In genomic region chr8:5297190-5297589, GRCm38 (mm10) we compare ENCODE assay signal across 17 mouse cellular contexts.
DNase-seq lines count a peak whose midpoint lies in the region; ATAC-seq lines count a peak whose summit lies in the region.
"Had no signal": no experiment of that assay in that cellular context is flagged by ENCODE, and none has a peak within 500 bp of the region (broad histone marks: within the 10 kb centered on the region; RNA-seq: fewer than 3 reads in every experiment).

No protein-coding gene starts in this region.

- no peaks in the 10 kb centered on the region for H3K9me3 ChIP-seq in forebrain, embryonic 13.5 days (replicated peaks)
- no peaks in the 10 kb centered on the region for H3K9me3 ChIP-seq in forebrain, embryonic 11.5 days (ENCODE audit: control insufficient read depth, low read length)
- H3K9me3 ChIP-seq in limb, embryonic 13.5 days: no peaks in the 10 kb centered on the region
- H3K9me3 ChIP-seq in limb, embryonic 10.5 days (replicated peaks): no peaks in the 10 kb centered on the region
- H3K9me3 ChIP-seq in midbrain, embryonic 16.5 days (replicated peaks; ENCODE audit: control insufficient read depth, low read length, poor library complexity, severe bottlenecking): no peaks in the 10 kb centered on the region
- H3K9me3 ChIP-seq: heart, embryonic 10.5 days; limb, embryonic 12.5 days; lung, embryonic 15.5 days; neural tube, embryonic 15.5 days had no signal

- no peak overlapping the region for H3K4me3 ChIP-seq in forebrain, embryonic 13.5 days
- no peak overlapping the region for H3K4me3 ChIP-seq in forebrain, embryonic 11.5 days (ENCODE audit: low read depth, low read length)
- no peak overlapping the region for H3K4me3 ChIP-seq in limb, embryonic 13.5 days
- H3K4me3 ChIP-seq in limb, embryonic 10.5 days: no peak overlapping the region
- no peak overlapping the region for H3K4me3 ChIP-seq in midbrain, embryonic 16.5 days (ENCODE audit: low read depth, low read length)
- H3K4me3 ChIP-seq: erythroblast, embryonic 14.5 days; heart, embryonic 10.5 days; limb, embryonic 12.5 days; lung, embryonic 15.5 days; neural tube, embryonic 15.5 days had no signal

- no peaks in the 10 kb centered on the region for H3K27me3 ChIP-seq in forebrain, embryonic 13.5 days
- no peaks in the 10 kb centered on the region for H3K27me3 ChIP-seq in forebrain, embryonic 11.5 days (ENCODE audit: control insufficient read depth, insufficient read depth, low read length)
- peaks cover 5% of the 10 kb centered on the region; the same call in 1 of the 2 replicates for H3K27me3 ChIP-seq in limb, embryonic 13.5 days
- no peaks in the 10 kb centered on the region for H3K27me3 ChIP-seq in limb, embryonic 10.5 days (ENCODE audit: low read depth, poor library complexity, severe bottlenecking)
- H3K27me3 ChIP-seq in midbrain, embryonic 16.5 days (ENCODE audit: control insufficient read depth, insufficient read depth, low read depth, low read length): no peaks in the 10 kb centered on the region
- H3K27me3 ChIP-seq: limb, embryonic 12.5 days; lung, embryonic 15.5 days; neural tube, embryonic 15.5 days had no signal

- H3K4me2 ChIP-seq in forebrain, embryonic 13.5 days: no peak overlapping the region
- H3K4me2 ChIP-seq in forebrain, embryonic 11.5 days (ENCODE audit: low read depth, low read length, severe bottlenecking): no peak overlapping the region
- no peak overlapping the region for H3K4me2 ChIP-seq in limb, embryonic 13.5 days (replicated peaks)
- no peak overlapping the region for H3K4me2 ChIP-seq in midbrain, embryonic 16.5 days (ENCODE audit: low read length)
- H3K4me2 ChIP-seq: limb, embryonic 12.5 days; lung, embryonic 15.5 days; neural tube, embryonic 15.5 days had no signal

- peak; percentile 50; the same call in 1 of the 2 replicates for ATAC-seq in forebrain, embryonic 13.5 days
- ATAC-seq in forebrain, embryonic 11.5 days (replicated peaks; ENCODE audit: low FRiP score): no peak
- ATAC-seq in limb, embryonic 13.5 days (ENCODE audit: low FRiP score, low read depth): 0 out of 2 replicates have a peak, but pooled peaks have one; percentile 40
- no peak for ATAC-seq in midbrain, embryonic 16.5 days
- ATAC-seq: CD4-positive, CD25-positive, alpha-beta regulatory T cell, adult 4 months had no signal

- H3K36me3 ChIP-seq in forebrain, embryonic 13.5 days (ENCODE audit: poor library complexity, severe bottlenecking): no peaks in the 10 kb centered on the region
- no peaks in the 10 kb centered on the region for H3K36me3 ChIP-seq in forebrain, embryonic 11.5 days (ENCODE audit: control insufficient read depth, insufficient read depth, low read length)
- H3K36me3 ChIP-seq in limb, embryonic 13.5 days: no peaks in the 10 kb centered on the region
- no peaks in the 10 kb centered on the region for H3K36me3 ChIP-seq in limb, embryonic 10.5 days
- no peaks in the 10 kb centered on the region for H3K36me3 ChIP-seq in midbrain, embryonic 16.5 days (ENCODE audit: control insufficient read depth, insufficient read depth, low read length)
- H3K36me3 ChIP-seq: heart, embryonic 10.5 days; limb, embryonic 12.5 days; lung, embryonic 15.5 days; neural tube, embryonic 15.5 days had no signal

- DNase-seq in forebrain, embryonic 11.5 days (ENCODE audit: low spot score): no peak
- DNase-seq in limb, embryonic 10.5 days (ENCODE audit: low spot score): no peak
- DNase-seq in R1 (ENCODE audit: low read depth, low spot score): peak; percentile 4
- no peak for DNase-seq in urinary bladder, postnatal 14 days (ENCODE audit: low spot score)
- DNase-seq in right cerebral cortex, adult 18-20 months: no peak
- DNase-seq: kidney, postnatal 10 days; right cerebral cortex, postnatal 14 days; thymus, postnatal 4 days had no signal

- H3K27ac ChIP-seq in forebrain, embryonic 13.5 days: no peak overlapping the region
- no peak overlapping the region for H3K27ac ChIP-seq in forebrain, embryonic 11.5 days (ENCODE audit: low read depth, low read length)
- no peak overlapping the region for H3K27ac ChIP-seq in limb, embryonic 13.5 days
- H3K27ac ChIP-seq in limb, embryonic 10.5 days: no peak overlapping the region
- H3K27ac ChIP-seq in midbrain, embryonic 16.5 days (ENCODE audit: low read length): no peak overlapping the region
- H3K27ac ChIP-seq: heart, embryonic 10.5 days; limb, embryonic 12.5 days; lung, embryonic 15.5 days; neural tube, embryonic 15.5 days had no signal

- H3K9ac ChIP-seq in forebrain, embryonic 13.5 days: no peak overlapping the region
- H3K9ac ChIP-seq in forebrain, embryonic 11.5 days (ENCODE audit: low read length): no peak overlapping the region
- H3K9ac ChIP-seq in limb, embryonic 13.5 days: no peak overlapping the region
- H3K9ac ChIP-seq in midbrain, embryonic 16.5 days (ENCODE audit: low read depth, low read length): 0 out of 2 replicates have a peak overlapping the region, but pooled peaks have one; percentile 6
- H3K9ac ChIP-seq: limb, embryonic 12.5 days; lung, embryonic 15.5 days; neural tube, embryonic 15.5 days had no signal

- H3K4me1 ChIP-seq in forebrain, embryonic 13.5 days: no peaks in the 10 kb centered on the region
- no peaks in the 10 kb centered on the region for H3K4me1 ChIP-seq in forebrain, embryonic 11.5 days (replicated peaks; ENCODE audit: control insufficient read depth, insufficient read depth, low read length)
- no peaks in the 10 kb centered on the region; the same call in 1 of the 2 replicates for H3K4me1 ChIP-seq in limb, embryonic 13.5 days
- no peaks in the 10 kb centered on the region for H3K4me1 ChIP-seq in limb, embryonic 10.5 days
- no peaks in the 10 kb centered on the region for H3K4me1 ChIP-seq in midbrain, embryonic 16.5 days (ENCODE audit: control insufficient read depth, insufficient read depth, low read length)
- H3K4me1 ChIP-seq: heart, embryonic 10.5 days; limb, embryonic 12.5 days; lung, embryonic 15.5 days; neural tube, embryonic 15.5 days had no signal

Comparison
In these comparisons a context has a peak if more than half of its experiments do, and no peak if none do; other contexts are left out.
1. ATAC-seq: peak in forebrain, embryonic 13.5 days (single experiment) and limb, embryonic 13.5 days (single experiment); none in forebrain, embryonic 11.5 days (single experiment) and midbrain, embryonic 16.5 days (single experiment).